ENCODE assay signal across 22 mouse cellular contexts in genomic region chr6:23549874-23550273, GRCm38 (mm10).
"Had no signal": no experiment of that assay in that cellular context is flagged by ENCODE, and none has a peak within 500 bp of the region (broad histone marks: within the 10 kb centered on the region; RNA-seq: fewer than 3 reads in every experiment).

No protein-coding gene starts in this region.

- H3K4me1 ChIP-seq: limb, embryonic 10.5 days; limb, embryonic 13.5 days; liver, embryonic 12.5 days; liver, embryonic 15.5 days; midbrain, embryonic 15.5 days; neural tube, embryonic 13.5 days had no signal

- H3K4me2 ChIP-seq: limb, embryonic 13.5 days; liver, embryonic 12.5 days; liver, embryonic 15.5 days; midbrain, embryonic 12.5 days; midbrain, embryonic 15.5 days; neural tube, embryonic 13.5 days had no signal

- H3K36me3 ChIP-seq: limb, embryonic 10.5 days; limb, embryonic 13.5 days; liver, embryonic 12.5 days; liver, embryonic 15.5 days; midbrain, embryonic 12.5 days; midbrain, embryonic 15.5 days; neural tube, embryonic 13.5 days had no signal

- H3K27ac ChIP-seq: limb, embryonic 10.5 days; limb, embryonic 13.5 days; liver, embryonic 12.5 days; liver, embryonic 15.5 days; macrophage; midbrain, embryonic 12.5 days; midbrain, embryonic 15.5 days; neural tube, embryonic 13.5 days had no signal

- H3K27me3 ChIP-seq: limb, embryonic 13.5 days; liver, embryonic 12.5 days; liver, embryonic 15.5 days; midbrain, embryonic 12.5 days; midbrain, embryonic 15.5 days; neural tube, embryonic 13.5 days had no signal

- H3K4me3 ChIP-seq: limb, embryonic 10.5 days; limb, embryonic 13.5 days; liver, embryonic 12.5 days; liver, embryonic 15.5 days; midbrain, embryonic 12.5 days; midbrain, embryonic 15.5 days; myocyte; neural tube, embryonic 13.5 days had no signal

- DNase-seq: kidney, adult 18-20 months; kidney, adult 9 months; kidney, postnatal 14 days; kidney, postnatal 4 days; liver; lung, adult 18-20 months; retina, postnatal 1 day; right cerebral cortex, postnatal 25 days; spleen, adult 18-20 months; thymus, adult 2 months; thymus, postnatal 14 days; thymus, postnatal 4 days had no signal

- ATAC-seq: inflammation-experienced regulatory T-cells, adult 6 months; liver, embryonic 12.5 days; midbrain, embryonic 15.5 days had no signal

- H3K9ac ChIP-seq: limb, embryonic 13.5 days; liver, embryonic 12.5 days; liver, embryonic 15.5 days; midbrain, embryonic 12.5 days; midbrain, embryonic 15.5 days; neural tube, embryonic 13.5 days had no signal

- H3K9me3 ChIP-seq: limb, embryonic 10.5 days; limb, embryonic 13.5 days; liver, embryonic 12.5 days; liver, embryonic 15.5 days; midbrain, embryonic 12.5 days; midbrain, embryonic 15.5 days; neural tube, embryonic 13.5 days had no signal
